Mouse (Mus musculus) kidney, postnatal 25 days (tissue): ENCODE data around the gene Moxd1.
"Not testable (repeated sequence)": the region's sequence is repeated elsewhere in the genome, so short reads cannot be mapped to it uniquely, and the experiment has no call there.

Source experiments
- DNase-seq, 2 experiments: peaks; one replicate each; pipeline ENCODE4 v3.0.0; 2021; ENCODE audit warnings: mixed read lengths in 2 of 2

Gene Moxd1

DNA sequence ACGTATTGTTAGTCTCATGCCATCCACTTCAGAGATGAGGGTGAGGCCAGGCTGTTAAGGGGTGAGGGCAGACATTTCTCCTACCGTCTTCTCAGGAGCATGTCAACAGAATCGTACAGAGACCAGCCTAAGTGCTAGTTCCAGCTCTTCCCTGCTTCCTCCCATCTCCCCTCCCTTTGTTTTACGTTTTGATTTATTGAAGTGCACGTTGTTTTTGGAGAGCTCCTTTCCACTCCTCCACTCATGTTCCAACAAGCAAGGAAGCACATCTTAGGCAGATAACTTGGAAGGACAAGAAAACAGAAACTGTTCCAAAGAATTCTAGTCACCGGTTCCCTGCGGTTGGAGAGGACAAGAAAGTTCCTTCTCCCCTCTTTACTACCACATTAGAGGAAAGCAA is 52.9 kb downstream of the Moxd1 start:
- DNase-seq: no peak

DNA sequence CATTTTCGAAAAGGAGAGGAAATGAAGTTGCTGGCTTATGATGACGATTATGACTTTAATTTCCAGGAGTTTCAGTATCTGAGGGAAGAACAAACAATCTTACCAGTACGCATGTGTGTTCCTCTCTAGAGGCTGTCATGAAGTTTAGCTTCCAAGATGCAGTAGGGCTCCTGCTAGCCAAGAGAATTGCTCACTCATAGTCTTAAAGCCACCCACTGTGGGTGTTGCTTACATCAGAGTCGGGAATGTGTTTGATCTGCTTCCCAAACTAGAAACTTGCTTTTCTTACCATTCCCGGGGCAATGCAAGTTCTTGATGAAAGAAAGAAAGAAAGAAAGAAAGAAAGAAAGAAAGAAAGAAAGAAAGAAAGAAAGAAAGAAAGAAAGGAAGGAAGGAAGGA is 59.3 kb downstream of the Moxd1 start:
- DNase-seq: no peak

DNA sequence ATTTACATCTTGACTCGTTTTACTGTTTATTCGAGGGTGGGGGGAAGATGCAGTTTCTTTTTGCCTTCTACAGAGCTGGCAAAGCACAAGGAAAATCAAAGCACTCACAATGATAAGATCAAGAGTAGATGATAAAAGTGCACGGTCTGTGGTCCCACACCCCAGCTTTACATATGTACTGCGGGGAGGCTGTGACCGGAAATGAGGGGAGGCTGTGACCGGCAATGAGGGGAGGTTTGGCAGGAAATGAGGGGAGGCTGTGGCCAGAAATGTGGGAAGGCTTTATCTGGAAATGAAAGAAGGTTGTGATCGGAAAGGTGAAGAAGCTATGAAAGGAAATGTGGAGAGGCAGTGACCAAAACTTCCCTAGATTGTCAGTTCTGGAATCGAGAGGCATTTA is 68.3 kb downstream of the Moxd1 start:
- DNase-seq: no peak

DNA sequence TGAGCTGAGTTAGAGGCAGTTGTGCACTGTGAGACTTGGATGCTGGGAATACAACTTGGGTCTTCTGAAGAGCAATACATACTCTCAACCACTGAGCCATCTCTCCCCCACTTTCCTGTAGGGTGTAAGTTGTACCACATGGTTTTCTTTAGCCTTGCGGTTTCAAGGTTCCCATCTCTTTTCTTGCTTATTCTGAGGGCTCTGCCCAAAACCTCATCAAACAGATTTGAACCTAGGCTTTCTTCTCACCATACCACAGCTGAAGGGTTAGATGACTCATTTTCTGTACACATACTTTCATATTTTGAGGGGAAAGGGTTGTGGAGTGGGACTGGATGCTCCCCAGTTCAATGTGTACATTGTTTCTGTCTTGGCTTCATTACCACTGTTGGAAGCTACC is 69.4 kb downstream of the Moxd1 start:
- no peak for DNase-seq

DNA sequence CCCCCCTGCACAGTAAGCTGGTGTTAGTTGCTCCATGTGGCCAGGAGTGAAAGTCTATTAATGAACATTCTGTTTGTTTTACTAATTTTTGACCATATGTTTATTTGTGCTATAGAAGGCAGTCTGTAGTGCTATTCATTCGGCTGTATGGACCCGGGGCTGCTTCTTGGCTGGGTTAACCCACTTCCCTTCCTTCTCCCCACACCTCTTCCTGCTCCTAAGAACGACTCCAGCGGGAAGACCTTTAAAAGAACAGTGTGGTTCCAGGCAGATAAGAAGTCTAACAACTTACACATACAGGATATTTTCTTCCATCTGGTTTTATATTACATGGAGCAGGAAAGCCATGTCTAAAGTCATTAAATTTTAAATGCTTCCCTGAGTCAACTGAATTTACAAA is 73.3 kb downstream of the Moxd1 start:
- DNase-seq: no peak

DNA sequence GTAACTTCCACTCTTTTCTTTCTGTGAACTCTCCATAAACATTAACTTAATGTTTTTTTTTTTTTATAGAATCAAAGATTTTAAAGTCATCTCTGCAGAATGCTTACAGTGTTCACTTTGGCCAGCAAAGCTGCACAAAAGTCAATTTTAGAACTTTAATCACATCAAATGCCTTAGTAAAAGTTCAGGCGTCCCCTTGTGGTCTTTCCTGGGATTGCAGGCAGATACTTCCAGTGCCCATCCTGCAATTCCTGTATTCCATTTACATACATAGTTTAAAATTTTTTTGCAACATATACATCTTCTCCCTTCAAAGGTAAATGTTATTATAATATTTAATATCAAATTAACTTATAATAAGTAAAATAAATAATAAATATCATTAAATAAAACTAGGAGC is 74.5 kb downstream of the Moxd1 start:
- DNase-seq: peak in 1 of 2 experiments; percentile 77

DNA sequence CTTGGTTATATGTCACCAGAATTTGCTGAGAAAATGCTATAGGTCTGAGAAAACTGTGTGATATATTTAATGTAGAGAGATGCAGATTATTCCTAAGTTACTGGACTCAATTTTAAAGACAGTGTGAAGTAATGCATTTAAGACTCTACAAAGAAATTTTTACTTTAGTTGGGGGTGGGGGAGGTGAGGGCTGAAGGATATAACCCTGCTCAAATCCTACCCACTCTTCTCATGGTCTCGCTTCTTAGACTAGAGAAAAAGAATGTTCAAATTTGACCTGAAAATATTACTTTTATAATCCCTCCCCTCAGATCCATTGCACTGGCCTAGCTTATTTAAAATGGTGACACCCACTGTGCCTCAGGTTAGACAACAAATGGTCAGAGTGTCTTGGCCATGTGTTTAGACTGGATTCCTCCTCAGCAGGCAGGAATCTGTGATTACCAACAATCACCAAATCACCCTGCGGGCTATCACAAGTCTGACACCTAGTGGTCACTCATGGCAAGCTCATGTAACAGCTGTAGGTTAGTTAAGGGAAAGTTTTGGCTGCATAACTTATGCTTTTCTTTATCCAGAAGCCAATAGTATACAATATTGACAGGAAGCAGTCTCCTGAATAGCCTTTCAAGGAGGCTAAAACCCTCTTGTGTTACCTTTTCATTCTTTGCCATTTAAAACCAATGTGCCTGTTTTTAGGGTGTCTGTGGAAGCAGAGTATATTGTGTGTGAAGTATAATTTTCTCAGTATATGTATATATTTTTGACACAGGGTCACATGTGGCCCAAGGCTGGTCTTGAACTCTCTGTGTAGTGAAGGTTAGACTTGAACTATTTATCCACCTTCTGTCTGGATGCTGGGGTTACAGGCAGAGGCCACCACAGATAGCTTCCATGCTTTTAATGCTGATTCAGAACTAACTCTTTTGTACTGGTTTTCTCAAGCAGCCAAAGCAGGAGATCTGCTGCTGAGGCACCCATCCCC is 75.2 kb downstream of the Moxd1 start:
- peak; percentile 70 to 78 for DNase-seq

DNA sequence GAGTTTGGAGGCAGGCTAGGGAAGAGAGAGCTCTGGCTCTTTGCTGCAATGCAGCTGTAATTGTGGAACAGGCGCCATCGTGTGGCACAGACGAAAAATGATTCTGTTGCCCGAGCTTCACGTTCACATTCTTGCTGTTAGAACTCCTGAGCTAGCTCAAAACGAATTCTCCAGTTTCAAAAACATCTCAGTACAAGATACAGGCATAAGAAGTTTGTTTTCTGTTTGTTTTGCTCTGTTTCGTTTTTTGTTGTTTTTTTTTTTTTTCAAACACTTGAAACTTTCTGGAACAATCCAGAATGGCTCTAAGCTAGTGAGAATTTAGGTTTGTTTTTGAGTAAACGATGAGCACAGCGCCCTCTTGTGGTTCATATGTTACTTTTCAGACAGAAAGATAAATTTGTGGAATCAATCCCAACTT is 88.9 kb downstream of the Moxd1 start:
- peak; percentile 80 to 85 for DNase-seq

DNA sequence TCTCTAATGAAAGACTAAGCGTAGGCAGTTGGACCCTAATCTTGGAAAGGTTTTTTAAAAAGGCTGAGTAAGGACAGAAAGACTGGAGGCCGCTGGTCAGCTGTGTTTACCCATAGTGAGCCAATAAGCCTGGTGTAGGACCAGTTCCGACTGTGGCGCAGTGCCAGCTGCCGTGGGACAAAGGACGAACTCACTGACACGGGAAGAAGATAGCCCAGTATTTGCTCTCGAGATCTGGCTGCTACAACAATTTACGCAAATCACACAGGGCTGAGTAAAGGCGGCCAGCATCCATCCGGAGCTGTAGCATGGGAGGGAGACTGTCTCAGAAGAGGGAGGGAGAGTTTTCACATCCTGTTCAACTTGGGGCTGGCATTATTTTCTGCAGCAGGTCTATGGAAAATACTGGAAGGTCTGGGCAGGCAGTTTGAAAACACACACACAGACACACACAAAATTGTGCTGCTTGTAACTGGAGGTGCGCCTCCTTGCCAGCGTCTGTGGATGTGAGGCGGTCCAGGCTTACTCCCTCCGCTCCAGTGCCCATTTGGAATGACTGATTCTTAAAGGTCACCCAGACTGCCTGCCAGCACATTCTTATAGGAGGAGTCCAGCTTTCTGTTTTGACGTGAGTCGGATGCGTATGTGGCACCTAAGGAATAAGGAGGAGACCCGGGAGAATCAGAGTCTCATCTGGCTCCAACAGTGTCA is 94.0 kb downstream of the Moxd1 start:
- DNase-seq: peak; percentile 81 to 86

DNA sequence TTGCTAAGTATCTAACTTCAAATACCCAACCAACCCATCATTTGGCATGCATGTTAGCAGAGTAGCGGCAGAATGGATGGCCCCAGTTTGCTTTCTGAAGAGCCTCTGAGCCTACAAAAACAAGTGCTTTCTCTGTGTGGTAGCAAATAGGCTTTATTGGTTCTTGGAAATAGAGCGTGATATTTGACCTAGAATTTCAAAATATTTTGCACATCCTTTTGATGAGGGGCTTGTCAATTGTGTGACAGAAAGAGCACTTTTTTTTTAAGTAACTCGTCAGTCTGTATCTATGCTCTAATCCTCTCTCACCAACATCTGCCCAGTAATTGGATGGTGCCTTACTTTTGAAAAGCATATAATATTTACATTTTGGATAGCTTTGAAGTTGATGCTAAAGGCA is 97.0 kb downstream of the Moxd1 start:
- DNase-seq: no peak

DNA sequence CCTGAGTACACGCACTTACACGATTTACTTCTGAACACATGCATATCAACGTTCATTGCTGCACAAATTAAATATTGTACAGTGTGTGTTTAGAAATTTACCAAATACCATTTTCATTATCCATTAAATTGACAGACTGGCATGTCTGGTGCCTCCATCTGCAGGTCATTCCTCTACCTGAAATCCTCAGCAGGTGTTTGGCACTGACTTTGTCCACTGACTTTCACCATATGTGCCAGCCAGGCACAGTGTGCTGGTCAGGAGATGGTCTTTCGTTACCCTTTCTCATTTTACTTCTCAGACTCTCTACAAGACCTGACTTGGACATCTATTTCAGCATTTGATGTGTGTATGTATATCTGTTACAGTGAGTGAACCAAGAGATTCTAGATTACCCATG is 99.7 kb downstream of the Moxd1 start:
- no peak for DNase-seq

DNA sequence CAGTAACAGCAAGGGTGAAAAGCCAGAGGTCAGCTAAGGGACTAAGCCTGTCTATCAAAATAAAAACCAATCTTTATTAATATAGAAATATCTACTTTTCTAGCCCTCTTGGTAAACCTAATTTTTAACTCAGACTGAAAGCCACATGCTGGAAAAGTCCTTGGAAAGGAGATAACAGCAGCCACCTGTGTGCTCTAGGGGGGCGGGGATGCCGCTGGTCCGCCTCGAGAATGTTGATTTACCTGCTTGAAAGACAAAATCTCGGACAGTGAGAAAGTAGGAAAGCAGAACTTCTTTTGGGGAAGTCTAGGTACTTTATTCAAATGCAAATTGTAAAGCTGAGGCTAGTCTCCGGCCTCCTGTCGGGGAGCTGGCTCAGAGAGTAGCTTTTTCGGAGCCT is 103.9 kb downstream of the Moxd1 start:
- DNase-seq: not testable (repeated sequence)

DNA sequence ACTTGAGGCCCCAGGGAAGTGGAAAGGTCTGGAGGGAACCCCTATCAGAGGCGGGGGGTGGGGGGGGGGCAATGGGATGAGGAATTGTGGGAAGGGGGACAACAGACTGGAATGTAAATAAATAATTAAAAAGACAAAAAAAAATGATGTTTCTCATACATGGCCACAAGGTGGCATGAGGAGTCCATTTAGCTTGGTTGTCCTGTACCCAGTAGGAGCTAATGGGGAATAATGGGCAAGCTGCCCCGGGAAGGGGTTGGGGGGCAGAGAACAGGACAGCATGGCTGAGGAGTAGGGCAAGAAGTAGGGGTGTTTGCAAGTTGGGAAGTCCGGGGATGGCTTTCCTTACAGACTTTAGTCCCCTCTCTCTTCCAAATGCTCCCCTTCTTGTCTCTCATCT is 109.5 kb downstream of the Moxd1 start:
- no peak for DNase-seq

DNA sequence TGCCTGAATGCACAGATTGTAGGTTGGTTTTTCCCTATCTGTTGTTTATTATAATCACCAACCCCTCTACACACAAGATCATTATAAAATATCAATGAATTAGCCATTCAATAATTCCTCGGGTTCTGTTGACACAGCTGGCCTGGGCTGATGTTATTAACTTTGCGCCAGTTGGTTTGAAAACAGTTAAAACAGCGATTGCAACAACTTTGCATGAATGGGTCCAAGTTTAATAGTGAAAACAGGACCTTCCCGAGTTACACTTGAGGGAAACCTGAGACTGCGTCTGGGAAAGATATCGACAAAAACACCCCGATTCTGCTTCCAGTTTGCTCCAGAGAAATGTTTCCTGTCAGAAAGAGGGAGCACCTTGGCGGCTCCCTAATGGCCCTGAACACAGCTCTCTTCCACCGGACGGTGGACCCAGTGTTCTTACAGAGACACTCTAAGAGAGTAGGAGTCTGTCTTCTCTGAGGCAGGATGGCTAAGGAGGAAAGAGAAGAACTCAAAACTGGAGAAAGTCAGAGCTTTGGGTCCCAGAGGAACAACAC is 116.4 kb downstream of the Moxd1 start:
- DNase-seq: no peak

DNA sequence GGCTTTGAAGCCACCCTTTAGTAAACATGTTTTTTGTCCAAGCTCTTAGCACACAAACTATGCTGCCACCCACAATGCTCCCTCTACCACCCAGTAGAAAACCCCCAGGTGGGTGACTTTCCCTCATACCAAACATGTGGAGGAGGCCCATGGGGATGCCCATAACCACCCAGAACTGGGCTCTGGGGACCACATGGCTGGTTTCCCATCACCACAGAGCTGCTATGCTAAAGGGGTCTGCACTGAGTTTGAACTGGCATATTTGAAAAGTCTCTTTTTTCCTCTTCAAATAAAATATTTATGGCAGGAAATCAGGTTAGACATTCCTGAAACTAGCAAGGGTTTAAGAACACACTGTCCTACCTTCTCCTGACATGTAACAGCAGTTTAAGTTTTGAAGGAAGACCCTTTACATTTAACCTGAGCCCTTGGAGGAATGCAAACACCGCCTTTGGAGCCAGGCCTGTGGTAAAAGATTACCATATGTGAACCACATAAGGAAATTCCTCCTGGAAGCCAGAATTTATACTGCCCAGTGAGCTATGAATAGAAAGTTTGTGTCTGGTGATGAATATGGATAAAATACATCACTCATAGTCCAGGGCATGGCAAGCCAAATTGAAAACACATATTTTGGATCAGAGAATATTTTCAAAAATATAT is 117.4 kb downstream of the Moxd1 start:
- no peak for DNase-seq

DNA sequence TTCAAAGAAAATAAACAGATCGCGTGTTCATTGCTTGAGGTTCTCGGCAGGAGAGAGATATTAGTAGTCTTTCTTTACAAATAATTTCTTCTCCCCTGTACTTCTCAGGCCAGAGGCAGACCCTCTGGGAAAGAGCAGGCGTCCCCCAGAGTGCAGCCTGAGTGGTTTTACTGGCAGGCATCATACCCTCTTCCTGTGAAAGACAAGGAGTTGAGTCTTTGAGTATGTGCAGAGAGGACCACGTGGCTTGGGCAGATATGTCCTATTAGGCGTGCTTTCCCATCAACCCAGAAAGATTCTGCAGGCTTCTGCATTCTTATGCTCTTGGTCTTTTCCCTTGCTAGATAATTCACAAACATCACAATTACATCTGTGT is 117.9 kb downstream of the Moxd1 start:
- no peak for DNase-seq

DNA sequence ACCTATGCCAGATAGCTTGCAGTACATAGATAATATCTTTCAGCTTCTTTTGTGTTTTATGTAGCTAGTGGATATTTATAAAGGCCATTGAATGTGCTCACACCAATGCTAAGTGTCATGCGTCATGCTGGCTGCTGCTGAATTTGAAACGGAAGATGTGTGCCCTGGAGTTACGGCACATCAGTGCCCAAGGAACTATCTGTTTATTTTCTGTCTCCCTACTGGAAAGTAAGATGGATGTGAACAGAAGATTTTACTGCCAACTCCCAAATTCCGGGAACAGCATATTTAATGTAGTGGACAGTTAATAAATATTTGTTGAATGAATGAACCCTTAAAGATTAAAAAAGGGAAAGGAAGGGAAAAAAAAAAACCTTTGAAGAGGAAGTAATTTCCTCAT is 119.8 kb downstream of the Moxd1 start:
- no peak for DNase-seq
